Mouse (Mus musculus): ENCODE measurements at regions not wholly inside any gene's neighbourhood (a gene's known extent, or its start where the extent isn't known, plus 50 kb on each side); places are given as distances from the start of the nearest gene placed in this dataset.

DNA sequence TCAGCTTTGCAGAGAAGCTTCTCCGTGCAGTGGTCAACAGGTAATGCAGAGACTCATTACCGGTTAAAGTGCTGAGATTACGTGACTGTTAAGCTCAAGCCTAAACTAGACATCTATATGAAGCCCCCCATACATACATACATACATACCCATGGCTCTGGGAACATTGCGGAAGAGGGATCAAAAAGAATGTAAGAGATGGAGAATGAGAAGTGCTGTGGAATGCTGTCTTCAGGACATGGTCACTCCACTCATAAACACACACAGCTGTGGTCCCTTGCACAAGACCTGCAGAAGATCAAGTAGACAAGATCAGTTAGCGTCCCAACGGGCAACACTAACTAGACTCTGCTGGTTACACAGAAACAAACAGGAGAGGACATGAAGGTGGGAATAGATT, 265.2 kb downstream of the Rps15a start:
- H3K9ac ChIP-seq (ENCODE audit: insufficient read depth, low read depth): no peak overlapping the region
- DNase-seq (ENCODE audit: extremely low read depth): no peak
- peaks cover 2% of the 10 kb centered on the region for H3K27me3 ChIP-seq (replicated peaks)
- in situ Hi-C loops (cut with MboI; ENCODE audit: low pct_ligation_motif_present, low pct_unique_long_range_greater_than_20kb, low sequenced_read_pairs): loop anchor here (25.0 kb wide), 1 partner anchor 489 kb away; no protein-coding TSS in a partner anchor
- H3K79me2 ChIP-seq (replicated peaks; ENCODE audit: control insufficient read depth, extremely low read depth, insufficient read depth, poor library complexity, severe bottlenecking): no peaks in the 10 kb centered on the region
- no peak for TF ChIP-seq MAFK (IDR thresholded peaks at IDR 0.05; ENCODE audit: insufficient replicate concordance, low read length)
- no peak for TF ChIP-seq IRF4 (IDR thresholded peaks at IDR 0.05; ENCODE audit: low read depth, low read length)
- TF ChIP-seq RAD21 (IDR thresholded peaks at IDR 0.05; ENCODE audit: low read depth, low read length): no peak
- no peak for TF ChIP-seq BHLHE40 (IDR thresholded peaks at IDR 0.05; ENCODE audit: low read depth, low read length)
- no peak for TF ChIP-seq MEF2A (IDR thresholded peaks at IDR 0.05; ENCODE audit: borderline replicate concordance, low read depth, low read length)
- no peak for TF ChIP-seq ZNF384 (IDR thresholded peaks at IDR 0.05; ENCODE audit: low read depth, low read length)
- no peak for TF ChIP-seq JUN (IDR thresholded peaks at IDR 0.05; ENCODE audit: insufficient read depth, low read depth, low read length)
- TF ChIP-seq MAZ (IDR thresholded peaks at IDR 0.05; ENCODE audit: low read depth, low read length): no peak
- TF ChIP-seq ZKSCAN1 (IDR thresholded peaks at IDR 0.05; ENCODE audit: borderline replicate concordance, low read depth, low read length): no peak
- TF ChIP-seq POLR2A (IDR thresholded peaks at IDR 0.05; ENCODE audit: low read depth, low read length): no peak
- no peak for TF ChIP-seq E2F4 (IDR thresholded peaks at IDR 0.05; ENCODE audit: insufficient replicate concordance, low read depth, low read length)
- TF ChIP-seq KAT2A (IDR thresholded peaks at IDR 0.05; ENCODE audit: insufficient replicate concordance, low read length): no peak
- no peak overlapping the region for H3K4me2 ChIP-seq (ENCODE audit: insufficient read depth, low read depth, poor library complexity, severe bottlenecking)
- no peaks in the 10 kb centered on the region for H3K36me3 ChIP-seq (replicated peaks in 1 of 2; ENCODE audit: control insufficient read depth in 1 of 2, insufficient read depth in 1 of 2, low read length in 1 of 2)
- no peaks in the 10 kb centered on the region for H3K9me3 ChIP-seq (replicated peaks; ENCODE audit: low read length)
- dilution Hi-C loops (cut with MboI; ENCODE audit: extremely low pct_ligation_motif_present, extremely low pct_unique_long_range_greater_than_20kb, low sequenced_read_pairs): no loop called here
- no peak overlapping the region for H3K27ac ChIP-seq (ENCODE audit: insufficient read depth, low read depth)
- no peak overlapping the region for H3K4me3 ChIP-seq (replicated peaks in 1 of 3; ENCODE audit: low read depth in 2 of 3, low read length in 2 of 3, poor library complexity in 1 of 3)
- H3K4me1 ChIP-seq (ENCODE audit: control insufficient read depth in 1 of 2, insufficient read depth in 2 of 2): peaks cover 0 to 4% of the 10 kb centered on the region in 2 experiments; a peak in 2 of 4 replicates

- Histone ChIP-seq H3K27ac (ENCODE audit: insufficient read depth, low read depth) (no peak overlapping the region), H3K27me3 (replicated peaks) (peaks cover 16% of the 10 kb centered on the region), H3K79me2 (replicated peaks; ENCODE audit: control insufficient read depth, extremely low read depth, insufficient read depth, poor library complexity, severe bottlenecking) (no peaks in the 10 kb centered on the region), H3K4me1 (ENCODE audit: control insufficient read depth in 1 of 2, insufficient read depth in 2 of 2) (peaks cover 0 to 3% of the 10 kb centered on the region in 2 experiments; a peak in 1 of 4 replicates), H3K4me3 (replicated peaks in 1 of 3; ENCODE audit: low read depth in 2 of 3, low read length in 2 of 3, poor library complexity in 1 of 3) (no peak overlapping the region), H3K36me3 (replicated peaks in 1 of 2; ENCODE audit: control insufficient read depth in 1 of 2, insufficient read depth in 1 of 2, low read length in 1 of 2) (no peaks in the 10 kb centered on the region), H3K9me3 (replicated peaks; ENCODE audit: low read length) (no peaks in the 10 kb centered on the region), H3K9ac (ENCODE audit: insufficient read depth, low read depth) (no peak overlapping the region), H3K4me2 (ENCODE audit: insufficient read depth, low read depth, poor library complexity, severe bottlenecking) (no peak overlapping the region)
- no peak for DNase-seq (ENCODE audit: extremely low read depth)
- in situ Hi-C loops (cut with MboI; ENCODE audit: low pct_ligation_motif_present, low pct_unique_long_range_greater_than_20kb, low sequenced_read_pairs) (no loop called here), dilution Hi-C loops (cut with MboI; ENCODE audit: extremely low pct_ligation_motif_present, extremely low pct_unique_long_range_greater_than_20kb, low sequenced_read_pairs) (no loop called here)
- TF ChIP-seq NELFE (IDR thresholded peaks at IDR 0.05; ENCODE audit: low read depth, low read length): no peak
- TF ChIP-seq JUN (IDR thresholded peaks at IDR 0.05; ENCODE audit: insufficient read depth, low read depth, low read length): no peak
- no peak for TF ChIP-seq CTCF (conservative IDR thresholded peaks at IDR 0.05 in 1 of 2, IDR thresholded peaks at IDR 0.05 in 1 of 2; ENCODE audit: low read depth in 2 of 2, low read length in 2 of 2)
- TF ChIP-seq TBP (conservative IDR thresholded peaks at IDR 0.05; ENCODE audit: low read depth, low read length): no peak
- no peak for TF ChIP-seq ZNF384 (IDR thresholded peaks at IDR 0.05; ENCODE audit: low read depth, low read length)
- TF ChIP-seq GABPA (IDR thresholded peaks at IDR 0.05; ENCODE audit: insufficient replicate concordance, low read depth, low read length): no peak
- no peak for TF ChIP-seq RAD21 (IDR thresholded peaks at IDR 0.05; ENCODE audit: low read depth, low read length)
- TF ChIP-seq POLR2A (IDR thresholded peaks at IDR 0.05; ENCODE audit: low read depth, low read length): no peak
- no peak for TF ChIP-seq RCOR1 (conservative IDR thresholded peaks at IDR 0.05; ENCODE audit: low read depth, low read length)
- no peak for TF ChIP-seq ELF1 (IDR thresholded peaks at IDR 0.05; ENCODE audit: low read depth, low read length)
- no peak for TF ChIP-seq UBTF (IDR thresholded peaks at IDR 0.05; ENCODE audit: low read depth, low read length)
- TF ChIP-seq MAZ (IDR thresholded peaks at IDR 0.05; ENCODE audit: low read depth, low read length): no peak
- TF ChIP-seq E2F4 (IDR thresholded peaks at IDR 0.05; ENCODE audit: insufficient replicate concordance, low read depth, low read length): no peak
- no peak for TF ChIP-seq MEF2A (IDR thresholded peaks at IDR 0.05; ENCODE audit: borderline replicate concordance, low read depth, low read length)
- TF ChIP-seq MAX (IDR thresholded peaks at IDR 0.05; ENCODE audit: low read length): no peak
- TF ChIP-seq HCFC1 (IDR thresholded peaks at IDR 0.05; ENCODE audit: low read depth, low read length): no peak
- TF ChIP-seq USF2 (conservative IDR thresholded peaks at IDR 0.05; ENCODE audit: low read depth, low read length): no peak
- TF ChIP-seq NRF1 (IDR thresholded peaks at IDR 0.05; ENCODE audit: low read depth, low read length): no peak
- TF ChIP-seq USF1 (IDR thresholded peaks at IDR 0.05; ENCODE audit: low read depth, low read length): no peak
Measured at GRCm38 (mm10) chr7:117846041-117846440, 269.9 kb downstream of the Rps15a start.

All from CH12.LX (cell line).